ENCODE assay signal across 8 mouse cellular contexts in genomic region chr13:58113061-58113900, GRCm38 (mm10). TPM values are rescaled to one million over a fixed set of nuclear protein-coding genes. Genes with fewer than 3 reads are reported as not detected.
DNase-seq lines count a peak whose midpoint lies in the region; ATAC-seq and TF ChIP-seq lines count a peak whose summit lies in the region.

TSS of gene Klhl3 (minus strand) at chr13:58113592.

- 1% methylated on average over 35 of the region's 35 CpGs for WGBS in embryonic facial prominence, embryonic 12.5 days
- under 1% methylated on average over 35 of the region's 35 CpGs for WGBS in heart, embryonic 14.5 days
- WGBS in liver, embryonic 12.5 days (ENCODE audit: insufficient replicate concordance) = 4% methylated on average over 35 of the region's 35 CpGs

- H3K79me2 ChIP-seq in myocyte (ENCODE audit: control insufficient read depth, insufficient read depth) = no peaks in the 10 kb centered on the region

- peak; percentile 45 for DNase-seq in gastrocnemius, adult 18-20 months (ENCODE audit: low spot score)
- no peak for DNase-seq in gastrocnemius, adult 8-10 months (ENCODE audit: low spot score in 2 of 2)
- DNase-seq in kidney, postnatal 10 days = peak; percentile 84
- peak; percentile 42 to 76 for DNase-seq in spleen, postnatal 4 days (ENCODE audit: low spot score in 2 of 2)

- peak within 1 kb of the TSS; percentile 54 for H3K4me3 ChIP-seq in embryonic facial prominence, embryonic 12.5 days
- peak within 1 kb of the TSS; percentile 69 to 73 for H3K4me3 ChIP-seq in heart, embryonic 14.5 days (ENCODE audit: control insufficient read depth in 1 of 2, insufficient read depth in 1 of 2, low read depth in 1 of 2, low read length in 2 of 2)
- H3K4me3 ChIP-seq in liver, embryonic 12.5 days = peak within 1 kb of the TSS; percentile 50
- no peak within 1 kb of the TSS for H3K4me3 ChIP-seq in myocyte

- H3K4me2 ChIP-seq in embryonic facial prominence, embryonic 12.5 days (replicated peaks) = peak within 1 kb of the TSS; percentile 74
- peak within 1 kb of the TSS; percentile 89 for H3K4me2 ChIP-seq in heart, embryonic 14.5 days (ENCODE audit: low read length)
- peak within 1 kb of the TSS; percentile 65 for H3K4me2 ChIP-seq in liver, embryonic 12.5 days
- H3K4me2 ChIP-seq in myocyte (ENCODE audit: low read depth) = peak within 1 kb of the TSS; percentile 45

- peaks cover 8% of the 10 kb centered on the region; the same call in 1 of the 2 replicates for H3K4me1 ChIP-seq in embryonic facial prominence, embryonic 12.5 days
- peaks cover 17 to 21% of the 10 kb centered on the region in 2 experiments for H3K4me1 ChIP-seq in heart, embryonic 14.5 days (ENCODE audit: control insufficient read depth in 2 of 2, insufficient read depth in 2 of 2, low read length in 2 of 2)
- peaks cover 4% of the 10 kb centered on the region; the same call in 1 of the 2 replicates for H3K4me1 ChIP-seq in liver, embryonic 12.5 days

- H3K27me3 ChIP-seq in embryonic facial prominence, embryonic 12.5 days = no peaks in the 10 kb centered on the region
- no peaks in the 10 kb centered on the region for H3K27me3 ChIP-seq in heart, embryonic 14.5 days (ENCODE audit: control insufficient read depth, insufficient read depth, low read length)
- peaks cover 62% of the 10 kb centered on the region for H3K27me3 ChIP-seq in liver, embryonic 12.5 days (replicated peaks)
- H3K27me3 ChIP-seq in myocyte (ENCODE audit: control insufficient read depth, insufficient read depth, insufficient read length) = no peaks in the 10 kb centered on the region

- H3K36me3 ChIP-seq in embryonic facial prominence, embryonic 12.5 days = no peaks in the 10 kb centered on the region
- no peaks in the 10 kb centered on the region for H3K36me3 ChIP-seq in heart, embryonic 14.5 days (ENCODE audit: control insufficient read depth, insufficient read depth, low read length)
- no peaks in the 10 kb centered on the region for H3K36me3 ChIP-seq in liver, embryonic 12.5 days
- no peaks in the 10 kb centered on the region for H3K36me3 ChIP-seq in myocyte (ENCODE audit: control insufficient read depth, insufficient read depth)

- H3ac ChIP-seq in myocyte (ENCODE audit: control insufficient read depth, insufficient read length) = no peak within 1 kb of the TSS

- peak within 1 kb of the TSS; percentile 82 for H3K27ac ChIP-seq in embryonic facial prominence, embryonic 12.5 days
- H3K27ac ChIP-seq in heart, embryonic 14.5 days (replicated peaks in 1 of 2; ENCODE audit: control insufficient read depth in 1 of 2, insufficient read depth in 1 of 2, low read depth in 2 of 2, low read length in 2 of 2) = peak within 1 kb of the TSS; percentile 61 to 77
- no peak within 1 kb of the TSS for H3K27ac ChIP-seq in liver, embryonic 12.5 days

- peak; percentile 87 for ATAC-seq in embryonic facial prominence, embryonic 12.5 days (ENCODE audit: insufficient number of reproducible peaks, insufficient read depth, low FRiP score, low TSS enrichment)
- peak; percentile 63 for ATAC-seq in heart, embryonic 14.5 days (ENCODE audit: insufficient number of reproducible peaks, insufficient read depth, low FRiP score, low read depth)
- peak; percentile 40; the same call in 1 of the 2 replicates for ATAC-seq in liver, embryonic 12.5 days

- TF ChIP-seq POLR2A in myocyte (IDR thresholded peaks at IDR 0.05; ENCODE audit: insufficient read length, low read depth) = no peak

- peak within 1 kb of the TSS; percentile 59 for H3K9ac ChIP-seq in embryonic facial prominence, embryonic 12.5 days
- H3K9ac ChIP-seq in heart, embryonic 14.5 days (ENCODE audit: low read length) = peak within 1 kb of the TSS; percentile 80
- peak within 1 kb of the TSS; percentile 51 for H3K9ac ChIP-seq in liver, embryonic 12.5 days

- H3K9me3 ChIP-seq in embryonic facial prominence, embryonic 12.5 days = no peaks in the 10 kb centered on the region
- no peaks in the 10 kb centered on the region for H3K9me3 ChIP-seq in heart, embryonic 14.5 days (ENCODE audit: control insufficient read depth, low read length)
- H3K9me3 ChIP-seq in liver, embryonic 12.5 days (replicated peaks) = no peaks in the 10 kb centered on the region

TF ChIP-seq in myocyte, 11 proteins besides CTCF, POLR2A, EP300 and RAD21:
- no peak for TF ChIP-seq CEBPB (IDR thresholded peaks at IDR 0.05; ENCODE audit: insufficient read depth, poor library complexity, severe bottlenecking)
- TF ChIP-seq SRF (IDR thresholded peaks at IDR 0.05; ENCODE audit: control insufficient read depth, insufficient read length, low read depth) = no peak
- no peak for TF ChIP-seq REST (IDR thresholded peaks at IDR 0.05; ENCODE audit: insufficient read depth, insufficient read length)
- TF ChIP-seq TCF12 (IDR thresholded peaks at IDR 0.05; ENCODE audit: insufficient read depth, poor library complexity, severe bottlenecking) = no peak
- TF ChIP-seq POLR2AphosphoS2 (IDR thresholded peaks at IDR 0.05; ENCODE audit: insufficient read length, low read depth) = no peak
- no peak for TF ChIP-seq MYOD1 (IDR thresholded peaks at IDR 0.05; ENCODE audit: control insufficient read depth in 1 of 3, insufficient read length in 2 of 3, low read depth in 2 of 3)
- no peak for TF ChIP-seq USF1 (IDR thresholded peaks at IDR 0.05; ENCODE audit: low read depth)
- no peak for TF ChIP-seq E2F4 (IDR thresholded peaks at IDR 0.05; ENCODE audit: insufficient read depth)
- TF ChIP-seq TCF3 (IDR thresholded peaks at IDR 0.05; ENCODE audit: insufficient read length, low read depth) = no peak
- no peak for TF ChIP-seq MYOG (IDR thresholded peaks at IDR 0.05; ENCODE audit: control insufficient read depth in 1 of 3, insufficient read depth in 1 of 3, insufficient read length in 2 of 3, low read depth in 2 of 3)
- TF ChIP-seq MAX (IDR thresholded peaks at IDR 0.05; ENCODE audit: low read depth) = no peak

RNA-seq across cellular contexts. Expression of gene Klhl3, which starts in this region (rescaled TPM):
- under 1 TPM; 0.26 to 0.78 TPM for total RNA-seq in gastrocnemius, adult 18-20 months (2021)
- total RNA-seq in gastrocnemius, adult 8-10 months (2022) = under 1 TPM; 0.22 to 0.46 (median 0.31) TPM
- 2.9 and 3.1 TPM in 2 replicates for polyA plus RNA-seq in embryonic facial prominence, embryonic 12.5 days (2016; fragmentation: Nextera tagmentation; extraction: Ambion mirVana)
- polyA plus RNA-seq in heart, embryonic 14.5 days (2014; fragmentation: Nextera tagmentation; extraction: Ambion mirVana) = 6.9 and 7.0 TPM in 2 replicates
- polyA plus RNA-seq in liver, embryonic 12.5 days (2016; fragmentation: Nextera tagmentation; extraction: Ambion mirVana) = 1.3 and 1.5 TPM in 2 replicates
- 0.01 TPM for polyA plus RNA-seq in myocyte (2012; fragmentation: generic; extraction: Trizol)

Comparison
In these comparisons a context has a peak if more than half of its experiments do, and no peak if none do; other contexts are left out.
1. Peak in DNase-seq in gastrocnemius, adult 18-20 months; RNA of the gene not detected or under 1 TPM.
2. DNase-seq: peak in kidney, postnatal 10 days (single experiment) and spleen, postnatal 4 days (2 of 2); none in gastrocnemius, adult 8-10 months (0 of 2).
3. Peak in every context shown above with its lines, with median percentiles within 50 percentile points of each other: ATAC-seq, H3K4me2 ChIP-seq and H3K9ac ChIP-seq.